Mouse (Mus musculus) erythroblast, embryonic 14.5 days (primary cell): ENCODE measurements around the gene Tmcc1.

Experiments used
- GATA1 ChIP-seq: IDR thresholded peaks from 2 replicates; pipeline ENCODE4 v1.6.1; 2012; ENCODE audit warnings: low read length, inconsistent platforms, mixed read lengths
- TAL1 ChIP-seq: IDR thresholded peaks from 3 replicates; pipeline ENCODE4 v1.6.1; 2012; ENCODE audit warnings: low read length, inconsistent platforms, mixed read lengths

GRCm38 (mm10) chr6:116228785-116229525 is 35.7 kb upstream of the Tmcc1 start:
- TF ChIP-seq GATA1 (no peak), TAL1 (no peak)
